Mouse (Mus musculus) fibroblast of lung, adult 2 months (primary cell): ENCODE results near the gene Cyb561.
A peak's percentile ranks its signal among the peaks of the same experiment; 100 is the strongest.

Source experiments
- DNase-seq: peaks from one replicate; pipeline ENCODE4 v3.0.0-alpha.2; 2011; ENCODE audit warnings: low read depth

The Cyb561 gene

GRCm38 (mm10) chr11:105921275-105921674 is 31.9 kb downstream of the Cyb561 start:
- DNase-seq: no peak

GRCm38 (mm10) chr11:105920836-105921235 is 32.3 kb downstream of the Cyb561 start:
- DNase-seq: no peak

- no peak for DNase-seq
Measured at GRCm38 (mm10) chr11:105920098-105920785, 32.9 kb downstream of the Cyb561 start.

- no peak for DNase-seq
Measured at GRCm38 (mm10) chr11:105913580-105913979, 39.6 kb downstream of the Cyb561 start.

- DNase-seq: no peak
Measured at GRCm38 (mm10) chr11:105911592-105912375, 41.4 kb downstream of the Cyb561 start.

GRCm38 (mm10) chr11:105911149-105911548 is 42.0 kb downstream of the Cyb561 start:
- no peak for DNase-seq

GRCm38 (mm10) chr11:105909617-105910016 is 43.5 kb downstream of the Cyb561 start:
- DNase-seq: no peak

GRCm38 (mm10) chr11:105908926-105909325 is 44.2 kb downstream of the Cyb561 start:
- no peak for DNase-seq

- DNase-seq: no peak
Measured at GRCm38 (mm10) chr11:105907381-105907780, 45.8 kb downstream of the Cyb561 start.

GRCm38 (mm10) chr11:105905529-105906213 is 47.5 kb downstream of the Cyb561 start:
- peak; percentile 39 for DNase-seq

GRCm38 (mm10) chr11:105902956-105903355 is 50.2 kb downstream of the Cyb561 start:
- DNase-seq: no peak

GRCm38 (mm10) chr11:105901501-105901900 is 51.6 kb downstream of the Cyb561 start:
- no peak for DNase-seq

GRCm38 (mm10) chr11:105899151-105899550 is 54.0 kb downstream of the Cyb561 start:
- DNase-seq: no peak

GRCm38 (mm10) chr11:105887281-105887680 is 65.9 kb downstream of the Cyb561 start:
- DNase-seq: no peak

- no peak for DNase-seq
Measured at GRCm38 (mm10) chr11:105885558-105885957, 67.6 kb downstream of the Cyb561 start.
